Mouse (Mus musculus) ES-Bruce4 (cell line): ENCODE measurements around the gene Tpk1. TPM values are rescaled to one million over a fixed set of nuclear protein-coding genes. Genes with fewer than 3 reads are reported as not detected.
"Not testable (repeated sequence)": the region's sequence is repeated elsewhere in the genome, so short reads cannot be mapped to it uniquely, and the experiment has no call there.

Source experiments
- H3K27ac ChIP-seq: 2 replicates; pipeline ENCODE4 v1.5.1; 2012; ENCODE audit warnings: low read length, inconsistent platforms; ENCODE audit not compliant: insufficient read depth
- H3K27me3 ChIP-seq: 2 replicates; pipeline ENCODE4 v1.6.1; 2012; ENCODE audit warnings: mild to moderate bottlenecking, low read length, inconsistent platforms; ENCODE audit not compliant: control insufficient read depth, poor library complexity, insufficient read depth, severe bottlenecking
- H3K36me3 ChIP-seq: 2 replicates; pipeline ENCODE4 v1.6.1; 2012; ENCODE audit warnings: inconsistent platforms, mild to moderate bottlenecking, low read length, moderate library complexity; ENCODE audit not compliant: control insufficient read depth, poor library complexity, insufficient read depth, severe bottlenecking
- H3K4me1 ChIP-seq: one replicate; pipeline ENCODE4 v1.8.1; 2011; ENCODE audit warnings: low read length; ENCODE audit not compliant: control insufficient read depth, insufficient read depth
- H3K4me3 ChIP-seq: 2 replicates; pipeline ENCODE4 v1.5.1; 2011; ENCODE audit warnings: low read depth, mild to moderate bottlenecking, low read length
- H3K9ac ChIP-seq: 2 replicates; pipeline ENCODE4 v1.6.1; 2012; ENCODE audit warnings: low read depth, mild to moderate bottlenecking, inconsistent platforms; ENCODE audit not compliant: poor library complexity, severe bottlenecking
- H3K9me3 ChIP-seq: replicated peaks from 2 replicates; pipeline ENCODE4 v1.6.1; 2012; ENCODE audit warnings: mild to moderate bottlenecking, low read length, inconsistent platforms; ENCODE audit not compliant: control insufficient read depth, poor library complexity, insufficient read depth, severe bottlenecking
- CTCF ChIP-seq: IDR thresholded peaks from one replicate; pipeline ENCODE4 v1.8.1; 2011; ENCODE audit warnings: low read depth, low read length
- EP300 ChIP-seq: IDR thresholded peaks from 2 replicates; pipeline ENCODE4 v1.6.1; 2011; ENCODE audit warnings: low read depth, low read length; ENCODE audit not compliant: insufficient read depth
- POLR2A ChIP-seq: IDR thresholded peaks from one replicate; pipeline ENCODE4 v1.8.1; 2011; ENCODE audit warnings: low read length; ENCODE audit not compliant: insufficient read depth
- polyA plus RNA-seq: library from polyadenylated mRNA; stranded (reverse); fragments of >200 nt; gene quantifications from 2 replicates; pipeline ENCODE4 v1.2.4, GENCODE M21; 2011; ENCODE audit warnings: low read depth; ENCODE audit not compliant: missing spikeins, insufficient read depth, insufficient read length

The Tpk1 gene
- polyA plus RNA-seq, 1 experiment, result 7.5 TPM

DNA sequence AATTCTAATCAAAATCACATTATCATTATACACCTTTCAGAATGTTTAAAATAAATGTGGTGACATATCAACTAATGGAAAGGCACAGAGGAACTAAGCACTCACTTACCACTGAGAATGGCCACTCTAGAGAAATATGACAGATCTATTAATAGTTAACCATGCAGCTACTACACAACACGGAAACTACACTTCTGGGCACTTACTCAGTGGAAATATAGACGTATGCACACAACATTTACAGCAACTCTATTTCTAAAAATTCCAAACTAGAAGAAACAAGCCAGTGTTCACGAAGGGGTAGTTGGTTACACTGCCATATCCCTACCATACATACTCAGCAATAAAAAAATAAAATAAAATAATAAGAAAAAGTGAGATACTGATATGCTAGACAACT is 28.0 kb downstream of the Tpk1 start:
- Histone ChIP-seq H3K4me3 (no peak overlapping the region), H3K27ac (no peak overlapping the region), H3K9me3 (no peaks in the 10 kb centered on the region), H3K4me1 (no peaks in the 10 kb centered on the region), H3K36me3 (no peaks in the 10 kb centered on the region), H3K27me3 (no peaks in the 10 kb centered on the region), H3K9ac (no peak overlapping the region)
- TF ChIP-seq CTCF, result no peak
- no peak for TF ChIP-seq POLR2A
- TF ChIP-seq EP300, result no peak

DNA sequence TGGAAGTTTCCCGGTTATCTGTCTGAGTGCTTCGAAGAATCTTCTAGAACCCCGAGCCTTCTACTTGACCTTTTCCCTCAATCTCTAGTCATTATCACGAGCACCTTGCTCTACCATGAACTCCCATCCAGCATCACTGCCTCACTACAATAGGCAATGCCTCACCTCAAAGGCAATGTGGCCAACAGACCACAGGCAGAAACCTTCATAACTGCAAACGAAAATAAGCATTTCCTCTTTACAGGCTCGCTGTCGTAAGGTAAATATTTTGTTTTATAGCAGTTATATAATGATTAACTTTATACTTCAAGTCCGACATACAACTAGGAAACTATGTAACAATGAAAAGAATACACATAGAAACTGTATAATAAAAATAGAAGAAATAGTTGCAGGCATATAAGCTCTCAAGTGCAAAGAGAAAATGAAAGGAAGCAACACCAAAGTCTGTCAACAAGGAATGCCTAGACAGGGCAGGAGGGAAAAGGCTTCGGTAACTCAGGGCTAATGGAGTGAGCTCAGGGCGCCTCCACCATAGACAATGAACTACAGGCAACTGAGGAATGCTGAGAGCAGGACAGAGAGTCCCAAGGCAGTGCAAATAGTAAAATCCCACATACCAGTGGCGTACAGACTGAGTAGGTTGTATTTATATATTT is 29.0 kb downstream of the Tpk1 start:
- Histone ChIP-seq H3K27ac (no peak overlapping the region), H3K27me3 (no peaks in the 10 kb centered on the region), H3K9me3 (no peaks in the 10 kb centered on the region), H3K9ac (no peak overlapping the region), H3K4me3 (no peak overlapping the region), H3K4me1 (no peaks in the 10 kb centered on the region), H3K36me3 (no peaks in the 10 kb centered on the region)
- TF ChIP-seq CTCF (no peak), POLR2A (no peak), EP300 (no peak)

DNA sequence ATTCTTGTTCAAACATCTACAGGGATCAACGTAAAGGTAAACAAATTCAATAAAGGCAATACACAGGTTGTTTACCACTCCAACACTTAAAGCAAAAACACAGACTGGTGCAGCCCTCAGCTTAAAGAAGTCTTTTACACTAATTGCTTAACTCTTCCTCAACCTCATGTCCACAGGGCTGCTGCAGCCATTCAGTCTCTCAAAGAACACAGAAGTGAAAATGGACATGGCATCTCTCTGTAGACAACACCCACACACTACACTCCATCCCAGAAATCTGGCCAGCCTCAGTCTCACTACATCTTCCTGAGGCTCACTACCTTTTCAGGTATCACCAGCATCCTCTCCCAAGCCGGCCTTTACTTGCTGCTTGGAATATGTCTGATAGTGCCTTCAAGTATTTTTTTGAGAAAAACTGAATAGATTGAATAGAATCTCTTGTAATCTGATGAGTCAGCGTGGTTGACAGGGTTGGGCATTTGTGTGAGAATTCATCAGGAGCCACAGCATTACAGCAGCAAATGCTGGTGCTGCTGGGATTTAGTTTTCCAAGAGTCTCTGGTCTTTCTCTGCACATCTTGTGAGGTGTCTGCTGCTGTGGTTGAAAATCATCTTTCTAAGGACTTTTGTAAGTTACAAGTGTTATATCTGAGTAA is 32.6 kb downstream of the Tpk1 start:
- H3K27me3 ChIP-seq, result no peaks in the 10 kb centered on the region
- TF ChIP-seq POLR2A, result no peak
- no peak for TF ChIP-seq CTCF
- TF ChIP-seq EP300, result no peak
- H3K4me3 ChIP-seq, result no peak overlapping the region
- H3K9ac ChIP-seq, result no peak overlapping the region
- no peaks in the 10 kb centered on the region for H3K36me3 ChIP-seq
- no peak overlapping the region for H3K27ac ChIP-seq
- H3K9me3 ChIP-seq, result no peaks in the 10 kb centered on the region
- H3K4me1 ChIP-seq, result no peaks in the 10 kb centered on the region

DNA sequence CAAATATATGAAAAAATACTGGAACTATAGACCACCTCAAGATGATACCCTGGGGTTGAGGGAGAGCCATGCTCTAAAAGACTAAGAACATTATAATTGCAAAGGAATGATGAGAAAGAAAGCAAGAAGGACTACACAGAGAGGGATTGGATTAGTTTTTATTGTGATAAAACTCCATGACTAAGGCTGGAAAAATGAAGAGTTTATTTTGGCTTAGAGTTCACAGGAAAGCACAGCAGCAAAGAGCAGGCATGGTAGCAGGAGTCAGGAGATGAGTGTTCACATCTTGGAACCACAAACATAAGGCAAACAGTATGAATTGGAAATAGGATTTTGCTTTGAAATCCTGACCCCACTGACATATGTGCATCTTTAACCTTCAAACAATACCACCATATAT is 33.2 kb downstream of the Tpk1 start:
- TF ChIP-seq EP300, result no peak
- no peak for TF ChIP-seq POLR2A
- TF ChIP-seq CTCF, result no peak

DNA sequence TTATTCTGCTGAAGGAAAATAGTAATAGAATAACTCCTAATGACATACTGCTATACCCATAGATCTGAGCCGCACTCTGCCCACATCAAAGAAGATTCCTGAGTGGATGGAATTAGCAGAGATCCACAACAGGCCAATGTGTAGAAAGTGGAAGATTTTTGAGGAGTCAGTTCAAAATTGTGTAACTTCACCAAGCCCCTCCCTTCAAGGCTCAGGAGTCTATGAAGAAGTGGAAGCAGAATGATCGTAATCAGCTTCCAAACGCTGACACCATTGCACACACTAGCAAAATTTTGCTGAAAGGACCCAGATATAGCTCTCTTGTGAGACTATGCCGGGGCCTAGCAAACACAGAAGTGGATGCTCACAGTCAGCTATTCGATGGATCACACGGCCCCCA is 42.6 kb downstream of the Tpk1 start:
- not testable (repeated sequence) for H3K9me3 ChIP-seq

More for the DNA sequence above, 33.2 kb downstream of the Tpk1 start:
- Histone ChIP-seq H3K27ac (no peak overlapping the region), H3K36me3 (no peaks in the 10 kb centered on the region), H3K9ac (no peak overlapping the region), H3K4me1 (no peaks in the 10 kb centered on the region), H3K4me3 (no peak overlapping the region), H3K9me3 (no peaks in the 10 kb centered on the region), H3K27me3 (no peaks in the 10 kb centered on the region)

DNA sequence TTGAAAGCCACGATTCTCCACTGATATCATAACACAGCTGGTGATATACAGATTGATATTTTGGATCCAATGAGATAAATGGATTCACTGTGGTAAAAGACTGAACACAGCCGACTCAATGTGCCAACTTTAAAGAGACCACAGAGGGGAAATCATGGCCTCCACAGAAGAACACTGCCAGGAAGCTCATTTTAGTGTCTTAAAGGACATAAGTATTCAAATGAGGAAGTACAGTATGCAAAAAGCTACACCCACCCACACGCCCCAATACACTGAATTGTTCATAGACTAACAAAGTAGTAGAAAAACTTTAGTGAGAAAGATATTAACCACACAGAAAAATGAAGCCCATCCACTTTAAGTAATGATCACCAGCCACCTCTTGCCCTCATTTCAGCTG is 46.8 kb downstream of the Tpk1 start:
- Histone ChIP-seq H3K4me3 (no peak overlapping the region), H3K36me3 (no peaks in the 10 kb centered on the region), H3K27me3 (no peaks in the 10 kb centered on the region), H3K9me3 (no peaks in the 10 kb centered on the region), H3K27ac (no peak overlapping the region), H3K9ac (no peak overlapping the region), H3K4me1 (no peaks in the 10 kb centered on the region)
- no peak for TF ChIP-seq EP300
- TF ChIP-seq CTCF, result no peak
- TF ChIP-seq POLR2A, result no peak

More for the DNA sequence above, 42.6 kb downstream of the Tpk1 start:
- H3K27me3 ChIP-seq, H3K27ac ChIP-seq, H3K9ac ChIP-seq, H3K36me3 ChIP-seq, H3K4me1 ChIP-seq, H3K4me3 ChIP-seq: not testable (repeated sequence)
